Mouse (Mus musculus) bone marrow, adult 2 months (tissue): Measurements from ENCODE around the gene Ssh1.

Experiments used
- CTCF ChIP-seq: fragments of 200-500 bp; IDR thresholded peaks from 2 replicates; pipeline ENCODE4 v1.5.1; 2011; ENCODE audit warnings: low read length, control low read depth; ENCODE audit not compliant: control insufficient read depth, insufficient read depth
- POLR2A ChIP-seq: fragments of 200-500 bp; IDR thresholded peaks from 2 replicates; pipeline ENCODE4 v1.6.1; 2011; ENCODE audit warnings: low read depth, mild to moderate bottlenecking, control low read depth, low read length, borderline replicate concordance; ENCODE audit not compliant: control insufficient read depth

- TF ChIP-seq CTCF (no peak), POLR2A (no peak)
Observed at GRCm38 (mm10) chr5:113985737-113986136, 8.0 kb downstream of the Ssh1 start.
